Mouse (Mus musculus) R1 (cell line): Measurements from ENCODE around the gene Mki67.

ENCODE experiments used
- DNase-seq: peaks from one replicate; pipeline ENCODE4 v3.0.0-alpha.2; 2018; ENCODE audit warnings: low read depth, low spot score

Mki67 gene

GRCm38 (mm10) chr7:135715642-135716444, at the start of gene Mki67:
Gene Mki67, minus strand, starts transcription at chr7:135716361.
- peak; percentile 57 for DNase-seq

GRCm38 (mm10) chr7:135763311-135763710, 47.1 kb upstream of the Mki67 start:
- no peak for DNase-seq

GRCm38 (mm10) chr7:135758754-135759510, 42.8 kb upstream of the Mki67 start:
- DNase-seq: peak; percentile 53

- DNase-seq: no peak
Observed at GRCm38 (mm10) chr7:135758171-135758570, 42.0 kb upstream of the Mki67 start.

- no peak for DNase-seq
Observed at GRCm38 (mm10) chr7:135756984-135757586, 40.9 kb upstream of the Mki67 start.

- no peak for DNase-seq
Observed at GRCm38 (mm10) chr7:135748986-135749385, 32.8 kb upstream of the Mki67 start.

- DNase-seq: no peak
Observed at GRCm38 (mm10) chr7:135747072-135747471, 30.9 kb upstream of the Mki67 start.

GRCm38 (mm10) chr7:135746528-135746927, 30.4 kb upstream of the Mki67 start:
- DNase-seq: no peak

GRCm38 (mm10) chr7:135745091-135745490, 28.9 kb upstream of the Mki67 start:
- no peak for DNase-seq

GRCm38 (mm10) chr7:135740453-135740852, 24.3 kb upstream of the Mki67 start:
- peak; percentile 21 for DNase-seq

GRCm38 (mm10) chr7:135736581-135736886, 20.4 kb upstream of the Mki67 start:
- DNase-seq: no peak

GRCm38 (mm10) chr7:135735691-135736580, 19.8 kb upstream of the Mki67 start:
- DNase-seq: peak; percentile 49

GRCm38 (mm10) chr7:135734911-135735646, 18.9 kb upstream of the Mki67 start:
- no peak for DNase-seq

- DNase-seq: no peak
Observed at GRCm38 (mm10) chr7:135734379-135734778, 18.2 kb upstream of the Mki67 start.

- no peak for DNase-seq
Observed at GRCm38 (mm10) chr7:135728038-135728437, 11.9 kb upstream of the Mki67 start.

GRCm38 (mm10) chr7:135726707-135727106, 10.5 kb upstream of the Mki67 start:
- no peak for DNase-seq

GRCm38 (mm10) chr7:135723672-135724341, 7.6 kb upstream of the Mki67 start:
- no peak for DNase-seq

- no peak for DNase-seq
Observed at GRCm38 (mm10) chr7:135722011-135722838, 6.1 kb upstream of the Mki67 start.

- DNase-seq: no peak
Observed at GRCm38 (mm10) chr7:135721436-135721992, 5.4 kb upstream of the Mki67 start.
